Mouse (Mus musculus) G1E-ER4 (cell line): ENCODE results near the gene Nanos3. TPM values are rescaled to one million over a fixed set of nuclear protein-coding genes. Genes with fewer than 3 reads are reported as not detected.

Source experiments
- GATA1 ChIP-seq: IDR thresholded peaks from one replicate; pipeline ENCODE4 v1.8.0; 2012; ENCODE audit warnings: low read length, inconsistent platforms
- polyA plus RNA-seq: library from polyadenylated mRNA; stranded (reverse); fragments of >175 nt; gene quantifications from 2 replicates; pipeline ENCODE4 v1.2.3, GENCODE M21; 2012

The Nanos3 gene
- polyA plus RNA-seq, 1 experiment: not detected

DNA sequence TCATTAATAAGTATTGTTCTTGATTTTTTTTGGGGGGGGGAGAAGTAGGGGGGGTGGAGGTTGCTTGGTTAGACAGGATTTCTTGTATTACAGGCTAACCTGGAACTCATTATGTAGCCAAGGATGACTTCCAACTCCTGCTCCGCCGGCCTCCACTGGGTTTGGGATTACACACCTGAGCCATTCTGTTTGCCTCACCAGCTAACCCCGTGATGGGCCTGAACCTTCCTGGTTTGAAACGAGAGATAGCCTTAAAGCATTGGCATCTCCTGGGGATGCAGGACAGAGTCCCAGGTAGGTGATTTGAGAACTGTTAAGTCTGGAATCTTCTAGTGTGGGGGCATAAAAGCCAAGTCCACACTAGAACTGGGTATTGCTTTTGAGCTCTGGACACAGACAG, 8.1 kb upstream of the Nanos3 start:
- TF ChIP-seq GATA1: no peak

DNA sequence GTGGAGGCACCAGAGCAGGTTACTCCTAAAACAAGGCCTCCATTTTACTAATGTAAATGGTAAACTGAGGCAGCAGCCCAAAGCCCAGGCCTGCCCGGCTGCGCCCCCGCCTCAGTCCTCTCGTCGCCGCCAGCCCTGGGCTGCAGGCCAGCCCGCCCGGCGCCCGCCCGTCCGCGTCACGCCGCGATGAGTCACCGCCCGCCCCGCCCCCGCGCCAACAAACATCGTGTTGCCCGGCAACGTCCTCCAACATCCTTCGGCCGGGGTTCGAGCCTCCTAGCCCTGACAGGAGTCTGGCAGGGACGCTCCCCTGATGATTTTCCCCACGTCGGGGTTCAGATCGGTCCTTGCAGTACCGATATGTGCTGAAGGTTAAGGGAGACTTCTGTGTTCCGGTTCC, 7.5 kb upstream of the Nanos3 start:
- no peak for TF ChIP-seq GATA1

DNA sequence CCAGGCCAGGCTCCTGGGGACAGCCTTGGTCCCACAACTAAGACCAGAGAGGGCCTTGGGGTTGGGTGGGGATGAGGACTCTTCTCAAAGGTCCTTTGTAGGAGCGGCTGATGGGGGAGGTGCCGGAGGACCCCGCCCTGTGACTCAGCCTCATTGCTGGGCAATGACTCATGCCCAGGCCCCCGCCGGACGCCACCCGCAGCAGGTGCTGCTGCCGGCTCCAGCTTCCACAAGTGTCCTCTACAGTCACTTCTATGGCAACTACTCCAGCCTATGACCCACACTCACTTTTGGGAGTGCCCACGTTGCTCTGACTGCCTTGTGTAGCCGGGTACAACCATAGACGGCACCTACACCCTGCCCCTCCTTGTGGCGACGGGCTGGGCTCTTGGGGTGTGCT, 7.0 kb upstream of the Nanos3 start:
- TF ChIP-seq GATA1: no peak

DNA sequence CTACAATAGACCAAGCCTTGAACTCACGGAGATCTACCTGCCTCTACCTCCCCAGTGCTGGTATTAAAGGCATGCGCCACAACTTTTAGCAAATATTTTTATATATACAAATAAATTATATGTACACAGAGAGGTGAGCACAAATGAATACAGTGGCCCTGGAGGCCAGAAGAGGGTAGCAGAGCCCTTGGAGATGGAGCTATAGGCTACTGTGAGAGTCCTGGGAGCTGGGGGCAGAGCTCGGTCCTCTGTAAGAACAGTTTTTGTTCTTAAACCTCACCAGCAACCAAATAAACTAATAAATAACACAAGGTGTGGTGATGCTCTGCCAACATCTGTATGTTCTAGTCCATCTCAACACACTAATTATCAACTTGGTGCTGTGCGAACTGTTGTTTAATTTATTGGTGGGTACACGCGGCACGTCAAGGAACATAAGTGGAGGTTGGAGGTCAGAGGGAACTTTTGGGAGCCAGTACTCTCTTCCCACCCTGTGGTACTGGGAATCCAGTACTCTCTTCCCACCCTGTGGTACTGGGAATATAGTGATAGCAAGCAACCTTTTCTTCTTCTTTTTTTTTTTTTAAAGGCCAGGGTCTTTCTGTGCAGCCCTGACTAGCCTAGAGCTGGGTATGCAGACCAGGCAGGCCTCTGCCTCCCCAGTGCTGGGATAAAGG, 5.3 kb upstream of the Nanos3 start:
- TF ChIP-seq GATA1: no peak

DNA sequence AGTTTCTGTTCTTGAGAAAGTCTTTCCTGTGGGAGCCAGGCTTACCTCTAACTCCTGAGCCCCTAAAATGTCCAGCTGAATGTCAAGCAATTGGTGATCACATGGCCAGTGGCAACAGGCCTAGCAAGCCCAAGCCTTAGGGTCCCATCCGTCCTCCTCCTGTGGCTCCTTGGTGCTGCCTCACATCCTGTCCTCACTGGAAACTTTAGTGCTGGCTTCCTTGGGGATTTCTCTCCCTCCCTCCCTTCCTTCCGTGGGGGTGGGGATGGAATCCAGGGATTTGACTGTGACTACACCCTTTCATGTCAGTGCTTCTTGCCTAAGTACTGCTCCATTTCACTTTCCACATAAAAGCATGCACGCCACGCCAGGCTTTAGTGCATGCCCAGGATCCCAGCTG, 4.6 kb upstream of the Nanos3 start:
- TF ChIP-seq GATA1: no peak

DNA sequence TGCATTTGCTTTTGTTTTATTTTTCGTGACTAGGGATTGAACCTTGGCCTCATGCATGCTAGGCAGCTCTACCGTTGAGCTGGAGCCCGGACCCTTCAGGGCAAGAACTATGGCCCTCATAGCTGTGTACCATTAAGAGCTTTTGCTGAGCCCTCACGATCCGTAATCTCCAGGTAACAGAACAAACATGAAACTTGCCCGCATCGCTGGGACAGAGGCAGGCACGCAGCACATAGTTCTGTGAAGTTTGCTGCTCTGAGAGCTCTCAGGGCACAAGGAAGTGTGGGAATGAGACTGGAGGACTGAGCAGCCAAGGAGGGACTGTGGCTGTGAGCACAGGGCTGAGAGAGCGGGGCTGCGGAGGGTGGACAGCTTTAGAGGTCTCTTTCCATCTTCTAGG, 3.7 kb upstream of the Nanos3 start:
- TF ChIP-seq GATA1: no peak

DNA sequence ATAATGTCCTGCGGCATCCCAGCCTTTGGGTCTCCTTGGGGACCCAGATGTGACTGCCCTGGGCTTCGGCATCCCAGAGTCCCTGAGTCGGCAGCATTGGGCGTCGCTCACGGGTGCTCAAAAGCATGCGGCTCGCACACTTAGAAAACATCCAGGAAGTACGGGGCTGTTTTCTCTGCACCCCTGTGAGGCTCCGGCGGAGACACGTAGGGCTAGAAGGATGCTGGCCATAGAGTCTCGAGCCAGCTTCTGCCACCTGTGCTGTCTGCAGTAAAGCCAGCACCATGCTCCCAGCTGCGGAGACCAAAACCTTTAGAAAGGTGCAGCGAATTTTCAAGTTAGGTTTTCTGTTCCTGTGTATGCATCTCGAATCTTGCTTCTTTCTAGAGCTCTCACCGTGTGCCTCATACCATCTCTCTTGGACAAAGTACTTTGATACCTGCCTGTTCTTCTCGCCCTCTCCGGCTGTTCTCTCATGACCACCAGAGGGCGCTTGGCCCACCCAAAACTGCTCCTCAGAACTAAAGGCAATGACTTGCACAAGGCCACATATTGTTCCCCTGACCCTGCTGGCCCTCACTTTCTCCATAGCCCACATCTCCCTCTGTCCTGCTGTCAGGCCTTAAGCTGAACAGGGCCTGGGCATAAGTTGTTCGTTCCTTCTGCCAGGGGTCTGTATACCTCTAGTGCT, 2.2 kb upstream of the Nanos3 start:
- TF ChIP-seq GATA1: no peak

DNA sequence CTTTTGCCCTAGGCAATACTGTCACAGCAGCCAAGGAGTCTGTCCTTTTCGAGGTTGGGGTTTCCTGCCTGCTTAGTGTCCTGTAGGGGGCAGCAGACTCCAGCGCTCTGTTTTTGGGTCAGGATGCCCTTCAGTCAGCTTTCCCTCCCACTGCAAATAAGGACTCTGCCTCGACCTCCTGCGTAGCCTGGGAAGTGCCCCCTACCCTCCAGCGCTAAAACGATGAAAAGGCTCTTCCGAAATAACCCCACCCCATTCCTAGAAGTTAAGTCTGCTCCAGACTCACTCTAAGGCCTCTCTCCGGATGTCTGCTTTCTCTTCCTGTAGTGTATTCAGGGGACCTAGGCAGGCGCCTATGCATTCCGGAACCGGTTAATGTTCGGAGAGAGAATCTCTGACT, 1.5 kb upstream of the Nanos3 start:
- no peak for TF ChIP-seq GATA1

DNA sequence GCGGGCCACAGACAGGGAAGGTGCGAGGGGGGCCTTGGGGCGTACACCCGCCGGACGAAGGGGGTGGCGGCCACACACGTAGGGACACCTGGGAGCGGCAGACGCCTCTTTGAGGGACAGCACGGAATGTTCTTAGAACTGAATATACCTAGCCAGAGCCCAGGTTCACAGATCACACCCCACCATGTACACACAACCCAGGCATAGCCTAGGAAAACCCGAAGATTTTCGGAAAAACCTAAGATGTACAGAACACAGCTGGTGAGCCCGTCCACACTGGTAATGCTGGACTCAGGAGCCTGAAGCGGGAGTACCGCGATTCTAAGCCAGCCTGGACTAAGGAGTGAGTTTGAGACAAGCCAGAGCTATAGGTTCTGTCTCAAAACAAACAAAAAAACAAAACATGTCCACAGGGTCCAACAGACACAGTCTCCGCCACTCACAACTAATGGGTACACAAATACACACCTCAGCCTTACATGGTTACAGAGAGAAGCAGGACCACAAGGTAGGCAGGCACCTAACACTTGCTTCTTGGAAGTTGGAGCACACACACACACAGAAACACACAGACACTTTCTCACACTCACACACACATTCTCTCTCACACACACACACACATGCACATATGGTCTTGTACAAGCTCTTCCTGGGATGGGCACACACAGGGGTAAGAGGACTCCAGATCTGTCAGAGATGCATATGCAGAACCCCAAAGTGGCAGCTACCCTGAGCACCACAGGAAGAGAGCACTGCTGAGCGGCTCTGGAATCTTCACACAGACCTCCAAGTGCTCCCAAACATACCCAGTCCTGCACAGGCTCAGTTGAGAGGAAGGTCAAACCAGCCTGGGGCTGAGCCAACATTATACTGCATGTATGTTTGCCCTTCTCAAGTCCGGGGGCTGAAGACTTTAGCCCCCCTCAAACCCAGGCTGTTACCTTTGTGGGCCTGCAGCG, 653 bp downstream of the Nanos3 start:
- no peak for TF ChIP-seq GATA1

DNA sequence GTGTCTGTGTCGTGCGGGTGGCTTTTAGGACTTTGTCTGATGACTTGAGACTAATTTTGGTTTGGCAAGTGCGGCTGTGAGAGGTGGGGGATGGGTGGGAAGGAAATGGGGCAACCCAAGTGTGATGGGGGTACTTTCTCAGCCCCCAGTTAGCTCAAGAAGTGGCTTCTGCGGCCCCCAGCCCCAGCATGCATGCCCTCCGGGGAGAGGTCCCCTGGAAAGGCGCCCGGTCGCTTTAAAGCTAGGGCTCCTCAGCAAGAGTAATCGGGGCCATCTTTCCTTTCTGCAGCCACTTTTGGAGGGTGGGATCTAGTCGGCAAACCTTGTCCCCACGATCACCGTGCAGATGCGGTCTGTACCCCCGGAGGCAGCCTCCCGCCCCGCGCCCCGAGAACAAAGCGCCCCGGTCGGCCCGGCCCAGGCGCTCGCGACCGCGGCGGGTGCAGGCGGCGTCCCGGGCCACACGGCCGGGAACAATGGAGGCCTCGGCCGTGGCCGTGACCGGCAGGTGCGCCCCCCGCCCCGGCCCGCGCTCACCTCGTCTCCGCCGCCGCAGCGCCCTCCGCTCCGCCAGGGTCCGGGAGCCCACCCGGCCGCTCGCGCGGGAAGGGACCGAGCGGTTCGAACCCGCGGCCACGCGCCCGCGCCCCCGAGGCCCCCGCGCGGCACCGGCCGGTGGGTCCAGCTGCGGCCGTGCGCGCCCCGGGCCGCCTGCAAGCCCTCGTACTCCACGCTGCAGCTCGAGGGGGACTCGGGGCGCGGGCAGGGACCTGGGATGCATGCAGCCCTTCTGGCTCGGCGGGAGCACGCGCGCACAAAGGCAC, 1.5 kb downstream of the Nanos3 start:
- no peak for TF ChIP-seq GATA1

DNA sequence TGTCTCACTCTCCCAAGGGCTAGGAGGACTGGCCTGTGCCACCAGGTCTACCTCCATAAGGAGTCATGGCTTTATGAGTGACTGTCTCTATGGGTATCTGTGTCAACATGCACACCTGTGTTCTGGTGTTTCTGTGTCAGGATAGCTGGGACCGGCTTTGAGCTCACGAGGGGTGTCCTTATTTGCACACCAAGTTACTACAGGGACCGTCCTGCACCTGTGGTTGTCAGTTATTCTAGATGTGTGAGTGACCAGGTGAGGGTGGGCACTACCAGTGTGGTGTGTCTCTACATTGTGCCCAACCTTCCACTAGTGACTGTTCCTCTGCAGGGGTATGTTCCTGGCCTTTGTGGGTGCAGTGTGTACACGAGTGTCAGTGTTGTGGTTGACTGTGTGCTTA, 2.2 kb downstream of the Nanos3 start:
- no peak for TF ChIP-seq GATA1

DNA sequence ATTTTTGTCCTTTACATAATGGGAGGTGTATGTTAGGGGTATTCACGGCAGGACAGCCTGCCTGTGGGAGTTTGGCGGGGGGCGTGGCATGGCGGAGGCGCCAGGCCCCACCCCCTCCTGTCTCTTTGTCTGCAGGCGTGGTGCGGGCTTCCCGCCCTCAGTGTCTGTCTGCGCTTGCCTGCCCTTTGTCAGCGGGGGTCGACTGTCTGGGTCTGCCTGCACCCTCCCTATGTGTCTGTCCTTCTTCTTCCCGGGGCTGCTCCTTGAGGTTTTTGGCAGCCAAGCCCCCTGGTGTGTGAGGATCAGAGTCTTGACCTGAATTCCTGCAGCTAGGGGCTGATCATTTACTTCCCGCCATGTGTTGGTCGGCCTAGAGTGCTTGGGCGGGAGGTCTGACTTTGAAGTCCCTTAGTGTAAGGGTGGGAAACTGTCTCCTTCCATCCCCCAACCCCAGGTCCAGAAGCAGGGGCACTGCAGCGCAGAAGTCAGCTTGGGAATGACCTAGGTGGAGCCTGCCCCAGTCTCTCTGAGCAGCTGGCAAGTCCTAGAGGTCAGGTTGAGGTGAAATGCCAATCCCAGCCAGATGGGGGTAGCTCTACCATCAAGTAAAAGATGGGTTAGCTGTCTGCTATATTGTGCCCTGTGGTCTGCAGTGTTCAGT, 4.4 kb downstream of the Nanos3 start:
- TF ChIP-seq GATA1: no peak

DNA sequence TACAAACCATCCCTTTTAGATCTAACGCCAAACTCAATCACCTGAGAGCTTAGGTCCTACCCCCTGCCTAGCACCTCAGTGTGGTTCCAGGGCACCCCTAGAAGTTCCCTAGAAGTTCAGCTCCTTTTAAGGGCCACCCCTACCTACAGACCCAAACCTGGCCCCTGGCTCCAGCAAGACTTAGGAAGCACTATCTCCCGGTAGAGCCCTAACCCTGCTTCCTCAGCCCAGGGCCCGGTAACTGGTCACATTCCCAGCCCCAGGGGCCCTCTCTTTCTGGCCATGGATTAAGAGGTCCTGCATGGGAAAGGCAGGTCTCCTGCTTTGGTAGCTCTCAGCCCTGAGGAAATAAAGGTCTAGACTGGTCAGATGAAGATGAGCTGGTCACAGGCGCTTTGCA, 5.1 kb downstream of the Nanos3 start:
- no peak for TF ChIP-seq GATA1

DNA sequence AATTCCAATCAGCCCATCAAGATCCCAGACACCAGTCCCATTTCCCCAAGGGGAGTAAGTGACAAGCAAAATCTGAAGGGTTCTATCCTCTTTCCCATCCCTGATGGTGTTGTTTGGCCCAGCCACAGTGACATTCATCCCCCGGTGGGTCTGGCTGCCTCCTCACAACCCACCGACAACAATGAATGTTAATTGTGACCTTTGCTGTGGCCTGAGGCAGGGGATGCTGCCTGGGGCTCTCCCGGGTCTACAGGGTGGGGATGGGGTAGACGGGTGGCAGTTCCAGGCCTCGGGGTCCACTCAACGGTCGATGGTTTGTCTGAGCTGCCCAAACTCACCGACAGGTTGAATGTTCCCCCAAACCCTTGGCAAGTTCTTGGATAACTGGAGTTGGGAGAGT, 6.4 kb downstream of the Nanos3 start:
- no peak for TF ChIP-seq GATA1

DNA sequence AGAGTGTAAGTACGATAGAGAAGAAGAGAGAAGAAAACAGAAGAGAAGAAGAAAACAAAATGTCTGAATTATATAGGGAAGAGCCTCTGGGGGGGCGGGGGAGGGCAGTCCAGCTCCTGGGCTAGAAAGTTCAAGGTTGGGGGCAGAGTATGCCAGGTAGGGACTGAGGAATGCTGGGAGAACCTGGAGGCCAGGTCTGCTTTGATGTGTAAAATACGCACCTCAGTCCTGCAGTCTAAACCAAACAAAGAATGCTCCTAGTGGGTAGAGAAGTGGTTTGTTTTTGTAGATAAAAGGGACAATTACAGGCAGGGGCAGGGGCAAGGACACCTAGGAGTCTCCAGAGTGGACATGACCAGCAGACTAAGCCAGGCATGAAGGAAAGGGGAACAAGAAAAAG, 7.6 kb downstream of the Nanos3 start:
- no peak for TF ChIP-seq GATA1
